Mouse (Mus musculus) kidney, postnatal 36 days (tissue): ENCODE measurements around the gene Ttc25.
"Not testable (repeated sequence)": the region's sequence is repeated elsewhere in the genome, so short reads cannot be mapped to it uniquely, and the experiment has no call there.

ENCODE experiments used
- DNase-seq, 2 experiments: peaks; one replicate each; pipeline ENCODE4 v3.0.0; 2021 to 2022; ENCODE audit warnings: mixed read lengths in 2 of 2

The Ttc25 gene

DNA sequence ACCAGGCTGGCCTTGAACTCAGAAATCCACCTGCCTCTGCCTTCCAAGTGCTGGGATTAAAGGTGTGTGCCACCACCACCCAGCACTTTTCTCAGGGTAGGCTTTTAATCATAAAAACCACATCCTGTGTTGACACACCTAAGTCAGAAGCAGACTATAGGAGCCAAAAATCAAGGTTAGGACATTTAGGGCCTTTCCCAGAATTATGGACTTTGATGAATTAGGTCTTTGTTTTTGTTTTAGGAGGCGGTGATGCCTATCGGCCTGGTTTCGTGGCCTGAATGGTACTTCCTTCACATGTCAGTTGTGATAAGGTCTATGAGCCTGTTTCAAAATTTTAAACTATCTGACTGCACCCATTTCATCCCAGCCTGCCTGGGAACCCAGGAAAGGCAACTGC lies 28.8 kb downstream of the Ttc25 start:
- DNase-seq, result no peak

DNA sequence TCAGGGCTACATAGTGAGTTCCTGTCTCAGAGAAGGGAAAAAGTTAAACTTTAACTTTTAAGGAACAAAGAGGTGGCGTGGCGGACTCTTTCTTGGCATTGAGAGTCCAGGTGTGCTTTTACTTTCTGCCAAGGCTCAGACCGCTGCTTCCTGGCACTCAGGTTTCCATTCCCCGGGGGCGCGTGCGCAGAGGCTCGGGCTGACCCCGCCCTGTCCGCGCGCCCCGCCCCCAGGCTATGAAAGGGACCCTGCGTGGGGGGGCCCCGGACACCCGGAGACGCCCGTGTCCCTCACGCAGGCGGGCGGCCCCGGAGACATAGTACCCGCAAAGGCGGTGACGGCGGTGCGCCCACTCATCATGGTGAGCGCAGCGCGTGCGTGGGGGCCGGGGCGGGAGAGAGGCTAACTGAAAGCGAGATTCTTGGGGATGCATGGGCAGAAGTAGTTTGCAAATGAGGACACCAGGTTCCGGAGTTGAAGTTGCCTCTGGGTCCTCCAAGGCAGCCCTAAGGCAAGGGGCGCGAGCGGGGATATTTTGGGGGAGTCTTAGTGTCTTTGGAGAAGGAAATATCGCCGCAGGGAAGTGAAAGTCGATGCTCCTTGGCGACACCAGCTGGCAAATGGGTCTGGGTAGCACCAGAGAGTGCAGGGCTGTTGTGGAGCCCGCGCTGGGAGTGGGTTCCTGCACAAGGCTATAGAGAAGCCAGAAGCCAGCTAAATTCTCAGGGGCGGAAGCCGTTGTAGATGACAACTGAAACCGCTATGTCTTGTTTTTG lies 29.5 kb downstream of the Ttc25 start, which contains the start of gene Cnp:
TSS of gene Cnp (plus strand) at position 197 of the 776 bp plus-strand sequence.
- peak; percentile 86 to 92 for DNase-seq

DNA sequence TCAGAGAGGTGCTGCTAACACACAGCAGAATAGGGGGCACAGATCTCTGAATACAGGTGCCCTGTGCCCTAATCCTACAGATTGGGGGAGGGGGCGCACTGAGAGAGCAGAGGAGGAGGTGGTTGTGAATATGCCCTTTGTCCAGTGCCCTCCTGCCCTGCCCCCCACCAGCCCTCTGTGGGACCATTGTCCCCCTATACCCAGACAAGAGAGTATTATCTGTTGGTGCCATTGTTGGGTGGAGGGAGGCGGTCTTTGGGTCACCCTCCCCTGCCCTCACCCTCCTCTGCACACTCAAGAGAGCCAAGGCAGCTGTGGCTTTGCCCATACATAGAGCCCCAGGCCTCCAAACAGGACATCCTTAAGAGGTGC lies 30.1 kb downstream of the Ttc25 start:
- no peak for DNase-seq

DNA sequence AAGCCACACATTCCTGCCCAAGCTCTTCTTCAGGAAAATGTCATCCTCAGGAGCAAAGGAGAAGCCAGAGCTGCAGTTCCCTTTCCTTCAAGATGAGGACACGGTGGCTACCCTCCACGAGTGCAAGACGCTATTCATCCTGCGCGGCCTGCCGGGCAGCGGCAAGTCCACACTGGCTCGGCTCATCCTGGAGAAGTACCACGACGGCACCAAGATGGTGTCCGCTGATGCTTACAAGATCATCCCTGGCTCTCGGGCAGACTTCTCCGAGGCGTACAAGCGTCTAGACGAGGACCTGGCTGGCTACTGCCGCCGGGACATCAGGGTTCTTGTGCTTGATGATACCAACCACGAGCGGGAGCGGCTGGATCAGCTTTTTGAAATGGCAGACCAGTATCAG lies 30.8 kb downstream of the Ttc25 start:
- no peak for DNase-seq

DNA sequence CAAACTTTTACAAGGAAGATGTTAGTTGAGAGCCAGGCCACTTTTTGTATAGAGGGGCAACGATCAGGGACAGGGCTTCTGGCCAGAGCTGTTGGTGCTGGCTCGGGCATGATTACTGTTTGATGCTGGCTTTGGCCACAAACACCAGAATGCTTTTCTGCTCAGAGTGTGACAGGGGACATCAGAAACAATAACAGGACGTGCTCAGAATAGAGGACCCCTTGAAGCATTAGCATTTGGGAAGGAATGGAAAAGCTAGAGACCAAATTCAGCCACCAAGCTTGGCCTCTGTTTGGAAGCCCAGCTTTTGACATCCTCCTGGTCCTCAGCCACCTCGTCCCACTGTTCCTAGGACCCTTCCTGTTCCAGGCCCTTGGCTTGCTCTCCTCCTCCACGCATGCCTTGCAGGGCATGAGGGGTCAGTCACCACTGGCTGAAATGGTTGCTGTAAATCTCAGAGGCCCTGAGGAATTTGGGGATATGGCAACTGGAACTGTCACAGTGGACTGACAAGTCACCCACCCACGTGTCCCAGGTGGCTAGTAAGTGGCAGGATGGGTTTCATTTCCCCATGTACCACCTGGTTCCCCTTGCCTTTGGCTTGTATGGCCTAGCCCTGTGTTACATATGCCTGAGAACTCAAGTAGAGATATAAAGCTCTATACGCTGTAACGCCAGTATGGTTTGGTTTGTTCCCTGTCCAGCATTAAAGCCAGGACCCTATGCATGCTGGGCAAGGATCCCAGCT lies 32.6 kb downstream of the Ttc25 start:
- no peak for DNase-seq

DNA sequence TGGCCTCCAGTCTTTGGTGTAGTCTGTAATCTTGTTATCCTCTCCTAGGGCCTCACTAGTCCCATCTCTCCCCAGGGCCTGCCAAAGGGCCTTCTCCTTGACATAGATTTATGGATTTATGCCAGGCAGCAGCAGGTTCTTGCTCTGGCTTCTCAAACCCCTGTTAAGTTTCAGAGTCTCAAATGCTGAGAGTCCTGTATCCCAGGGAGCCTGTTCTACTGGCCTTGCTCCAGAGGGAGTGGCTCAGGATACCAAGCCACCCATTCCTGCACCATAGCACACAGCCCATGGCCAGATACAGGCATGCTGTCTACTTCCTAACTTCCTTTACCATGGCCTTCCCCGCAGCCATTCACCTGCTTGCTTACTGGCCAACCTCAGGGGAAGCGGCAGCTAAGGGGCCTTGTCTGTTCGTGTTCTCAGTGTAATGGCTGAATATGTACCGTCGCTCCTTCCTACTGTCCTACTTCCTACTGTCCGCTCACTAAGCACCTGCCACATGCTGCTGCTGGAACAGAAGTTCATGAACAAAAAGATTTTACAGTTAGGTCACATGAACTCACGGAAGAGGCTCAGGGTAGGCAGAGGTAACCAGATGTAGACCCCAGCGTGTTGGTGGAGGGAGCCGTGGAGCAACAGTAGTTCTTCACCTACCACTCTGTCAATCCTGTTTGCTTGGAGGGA lies 33.9 kb downstream of the Ttc25 start:
- no peak for DNase-seq

DNA sequence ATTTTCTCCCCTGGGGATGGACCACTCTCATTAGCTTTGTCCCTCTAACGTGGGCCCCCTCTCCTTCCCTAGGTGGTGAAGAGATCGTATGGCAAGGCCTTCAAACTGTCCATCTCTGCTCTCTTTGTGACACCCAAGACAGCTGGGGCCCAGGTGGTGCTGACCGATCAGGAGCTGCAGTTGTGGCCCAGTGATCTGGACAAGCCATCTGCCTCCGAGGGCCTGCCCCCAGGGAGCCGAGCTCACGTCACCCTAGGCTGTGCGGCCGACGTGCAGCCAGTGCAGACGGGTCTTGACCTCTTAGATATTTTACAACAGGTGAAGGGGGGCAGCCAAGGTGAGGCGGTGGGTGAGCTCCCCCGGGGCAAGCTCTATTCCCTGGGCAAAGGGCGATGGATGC lies 34.9 kb downstream of the Ttc25 start:
- DNase-seq, result no peak

DNA sequence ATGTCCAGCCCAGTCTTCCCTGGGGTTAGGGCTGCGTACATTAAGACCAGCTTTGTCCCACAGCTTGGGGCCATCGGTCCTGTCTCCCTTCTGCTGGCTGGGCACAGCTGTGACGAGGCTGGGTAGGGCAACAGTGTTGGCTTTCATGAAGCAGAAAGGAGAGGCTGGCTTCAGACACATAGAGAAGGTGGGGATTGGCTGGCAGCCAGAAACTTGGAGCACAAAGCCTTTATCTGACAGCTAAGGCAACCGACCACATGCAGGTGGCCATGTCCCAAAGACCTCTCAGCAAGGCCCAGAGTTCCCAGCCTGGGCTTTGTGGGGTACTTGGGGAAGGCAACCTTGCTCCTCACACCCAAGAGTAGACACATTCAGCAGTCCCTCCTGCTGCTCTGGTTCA lies 36.3 kb downstream of the Ttc25 start:
- DNase-seq, result peak in 1 of 2 experiments; percentile 51

DNA sequence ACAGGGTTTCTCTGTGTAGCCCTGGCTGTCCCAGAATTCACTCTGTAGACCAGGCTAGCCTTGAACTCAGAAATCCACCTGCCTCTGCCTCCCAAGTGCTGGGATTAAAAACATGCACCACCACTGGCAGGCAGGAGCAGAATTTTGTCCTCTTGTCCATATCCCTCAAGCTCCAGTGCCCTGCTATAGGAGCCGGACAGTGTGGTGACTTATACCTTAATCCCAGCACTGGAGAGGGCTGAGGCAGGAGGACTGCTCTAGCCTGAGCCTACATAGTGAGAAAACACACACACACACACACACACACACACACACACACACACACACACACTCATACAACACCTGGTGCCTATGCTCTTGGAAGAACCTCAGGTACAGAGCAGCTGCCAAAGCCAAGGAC lies 37.0 kb downstream of the Ttc25 start:
- DNase-seq, result not testable (repeated sequence)

DNA sequence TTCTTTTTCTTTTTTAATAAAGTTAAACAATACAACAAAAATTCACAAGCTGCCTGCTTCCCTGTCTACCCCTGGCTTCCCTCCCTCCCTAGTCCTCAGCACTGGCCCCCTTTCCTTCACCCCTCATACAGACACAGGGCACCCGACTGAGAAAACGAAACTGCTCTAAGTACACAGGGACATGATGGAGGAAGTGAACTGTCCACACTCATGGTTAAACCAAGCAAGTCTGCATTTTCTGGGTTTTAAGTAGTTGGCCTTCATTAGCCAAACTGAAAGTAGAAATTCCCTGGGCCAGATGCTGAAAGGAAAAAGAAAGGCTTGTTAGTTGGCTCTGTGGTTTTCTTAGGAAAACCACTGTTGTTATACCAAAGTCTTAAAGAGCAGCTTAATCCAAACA lies 37.4 kb downstream of the Ttc25 start:
- DNase-seq, result no peak

DNA sequence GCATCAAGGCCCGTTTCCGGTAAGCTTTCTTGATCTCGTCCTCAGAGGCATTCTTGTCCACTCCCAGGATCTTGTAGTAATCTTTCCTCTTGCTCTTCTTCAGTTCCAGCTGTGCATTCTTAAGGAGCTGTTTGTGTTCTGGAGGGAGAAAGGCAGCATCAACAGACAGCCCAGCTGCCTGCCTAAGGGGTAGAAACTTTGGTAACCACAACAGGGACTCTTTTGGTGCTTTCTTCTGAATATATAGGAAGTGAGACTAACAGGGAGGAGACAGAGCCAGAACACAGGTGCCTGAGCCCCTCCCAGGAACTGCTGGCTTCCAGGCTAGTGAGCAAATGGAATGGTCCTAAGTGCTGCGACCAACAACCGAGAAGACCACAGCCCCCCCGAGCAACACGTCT lies 39.2 kb downstream of the Ttc25 start:
- DNase-seq, result no peak

DNA sequence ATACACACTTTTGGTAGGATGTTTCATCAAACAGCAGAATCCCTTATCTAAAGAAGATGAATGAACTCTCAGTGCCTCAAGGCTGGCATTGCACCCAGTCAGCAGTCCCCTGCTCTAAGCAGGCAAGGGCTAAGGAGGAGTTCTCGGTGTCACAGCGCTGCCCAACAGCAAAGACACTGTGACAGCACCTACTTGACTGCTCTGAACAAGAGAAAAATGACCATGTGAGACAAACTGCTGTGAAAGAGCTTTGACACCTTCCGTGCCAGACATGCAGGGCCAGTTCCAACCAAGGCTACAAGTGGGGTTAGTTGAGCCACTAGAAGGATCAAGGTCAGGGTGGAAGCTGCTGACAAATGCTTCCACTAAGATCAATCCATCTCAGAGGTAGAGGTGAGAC lies 39.7 kb downstream of the Ttc25 start:
- no peak for DNase-seq

DNA sequence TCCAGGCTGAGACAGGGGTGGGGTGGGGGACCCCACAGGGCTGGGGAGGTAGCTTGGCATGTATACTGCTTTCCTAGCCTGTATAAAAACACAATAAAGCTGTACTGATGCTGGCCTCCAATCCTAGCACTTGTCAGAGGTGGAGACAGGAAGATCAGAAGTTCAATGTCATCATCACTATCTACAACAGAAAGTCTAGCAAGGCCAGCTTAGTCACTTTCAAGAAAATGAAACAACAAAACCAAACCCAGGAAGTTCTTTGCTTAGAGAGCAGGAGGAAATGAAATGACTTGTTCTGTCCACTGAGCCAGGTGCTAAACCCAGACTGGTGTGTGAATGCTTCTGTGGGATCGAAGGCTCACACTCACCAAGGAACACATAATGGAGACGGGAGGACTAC lies 43.1 kb downstream of the Ttc25 start:
- no peak for DNase-seq

DNA sequence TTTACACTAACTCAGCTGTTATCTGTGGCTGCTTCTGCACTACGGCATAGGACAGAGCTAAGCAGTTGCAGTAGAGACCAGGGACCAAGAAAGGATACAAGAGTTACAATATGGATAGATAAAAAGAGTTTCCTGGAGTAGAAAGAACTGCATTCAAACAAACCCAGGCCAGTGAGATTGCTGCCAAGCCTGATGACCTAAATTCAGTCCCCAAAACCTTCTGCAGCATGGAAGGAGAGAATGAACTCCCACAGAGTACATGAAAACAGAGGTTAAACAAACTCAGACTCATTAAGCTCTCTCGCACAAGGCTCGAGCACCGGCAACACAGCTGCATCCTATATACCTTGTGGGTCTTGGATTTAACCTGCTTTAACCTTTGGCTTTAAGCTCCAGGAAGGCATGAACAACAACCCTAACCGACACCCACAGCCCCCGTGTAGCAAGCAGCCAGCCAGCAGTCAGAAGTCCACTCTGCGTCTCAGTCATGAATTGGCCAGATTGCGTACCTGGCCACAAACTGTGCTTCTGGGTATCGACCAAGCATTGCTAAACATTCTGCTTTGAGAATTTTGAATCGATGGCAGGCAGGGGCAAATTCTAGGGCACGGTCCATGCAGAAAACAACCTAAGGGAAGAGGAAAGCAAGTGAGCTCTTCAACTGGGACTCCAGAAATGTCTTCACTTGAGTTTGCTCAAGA lies 47.1 kb downstream of the Ttc25 start:
- no peak for DNase-seq

DNA sequence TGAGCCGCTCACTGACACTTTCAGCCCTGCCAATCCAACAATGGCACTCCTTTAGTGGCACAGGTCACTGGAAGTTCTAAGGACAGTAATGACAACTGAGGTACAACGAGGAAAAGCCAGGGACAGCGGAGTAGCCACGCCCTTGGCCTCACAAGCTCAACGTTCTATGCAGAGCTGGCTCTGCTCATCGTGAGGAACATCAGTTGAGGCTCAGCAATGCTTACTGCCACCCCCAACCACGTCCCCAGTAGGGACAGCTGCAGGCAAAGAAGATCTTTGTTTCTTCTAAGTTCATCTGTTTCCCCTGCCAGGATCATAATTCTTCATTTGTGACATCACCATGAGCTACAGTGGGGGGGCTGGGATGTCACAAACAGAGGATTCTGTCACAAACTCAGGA lies 49.2 kb downstream of the Ttc25 start:
- no peak for DNase-seq

DNA sequence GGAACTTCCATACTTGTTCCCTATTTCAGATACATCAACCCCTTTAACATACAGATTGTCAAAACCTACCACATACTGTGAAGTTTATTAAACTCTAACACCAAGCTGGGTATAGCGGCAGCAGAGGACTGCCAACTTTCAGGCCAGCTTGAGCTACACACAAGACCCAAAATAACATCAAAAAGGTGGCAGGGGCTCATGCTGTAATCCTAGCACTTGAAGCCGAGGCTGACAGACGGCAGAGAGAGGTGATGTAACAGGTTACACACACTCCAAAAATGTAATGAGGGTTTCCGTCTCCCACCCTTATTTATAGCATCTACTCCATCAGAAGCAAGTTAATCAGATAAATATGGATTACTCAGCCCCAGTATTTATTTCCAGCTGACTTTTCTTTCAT lies 50.1 kb downstream of the Ttc25 start:
- no peak for DNase-seq

DNA sequence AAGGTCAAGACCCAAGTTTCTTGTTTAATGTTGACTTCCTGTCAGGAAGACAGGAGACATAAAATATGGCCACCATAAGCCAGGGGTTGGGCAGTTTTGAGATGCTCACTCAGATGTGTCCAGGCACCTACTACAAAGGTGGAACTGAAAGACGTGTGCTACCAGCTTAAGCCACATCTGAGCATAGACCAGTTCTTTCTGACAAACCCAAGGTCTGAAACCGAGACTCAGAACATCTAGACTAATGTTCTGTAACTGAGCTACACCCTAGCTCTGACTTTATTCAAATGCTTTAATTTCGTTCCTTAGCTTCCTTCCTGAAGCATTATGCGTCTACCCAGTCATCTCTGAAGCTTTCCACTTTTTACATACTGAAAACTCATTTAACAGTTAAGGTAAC lies 52.7 kb downstream of the Ttc25 start:
- DNase-seq, result no peak

DNA sequence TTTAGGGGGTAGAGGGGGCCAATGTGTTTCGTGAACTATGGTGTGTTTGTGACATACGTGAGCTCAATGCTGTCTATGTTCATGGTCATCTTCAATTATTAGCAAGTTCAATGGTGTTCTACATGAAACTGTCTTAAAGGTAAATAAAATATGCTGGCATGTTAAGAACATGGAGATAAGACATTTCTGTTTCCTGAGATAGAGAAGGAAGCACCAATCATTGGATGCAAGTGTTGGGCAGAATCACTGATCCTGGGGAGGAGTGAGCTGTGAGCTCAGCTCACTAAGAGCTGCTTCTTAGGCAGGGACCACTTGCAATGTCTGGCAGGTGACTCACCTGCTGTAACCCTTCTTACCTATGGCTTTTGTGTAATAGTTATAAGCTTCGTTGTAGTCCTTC lies 56.0 kb downstream of the Ttc25 start:
- DNase-seq, result no peak

DNA sequence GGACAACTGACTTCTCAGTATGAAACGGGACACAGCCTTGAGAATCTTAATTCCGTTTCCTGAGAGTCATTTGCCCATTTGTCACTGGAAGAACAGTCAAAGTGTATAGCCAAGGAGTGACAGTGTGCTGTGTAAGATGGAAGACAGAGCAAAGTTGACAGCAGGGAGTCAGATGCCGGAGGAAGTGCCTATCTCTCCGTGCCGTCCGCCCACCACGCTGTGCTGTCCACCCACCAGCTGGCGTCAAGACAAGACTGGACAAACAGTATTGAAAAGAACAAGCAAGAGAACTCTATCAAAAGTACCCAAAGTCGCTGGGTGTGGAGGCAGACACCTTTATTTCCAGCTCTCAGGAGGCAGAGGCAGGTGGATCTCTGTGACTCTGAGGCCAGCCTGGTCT lies 57.7 kb downstream of the Ttc25 start:
- DNase-seq, result no peak

DNA sequence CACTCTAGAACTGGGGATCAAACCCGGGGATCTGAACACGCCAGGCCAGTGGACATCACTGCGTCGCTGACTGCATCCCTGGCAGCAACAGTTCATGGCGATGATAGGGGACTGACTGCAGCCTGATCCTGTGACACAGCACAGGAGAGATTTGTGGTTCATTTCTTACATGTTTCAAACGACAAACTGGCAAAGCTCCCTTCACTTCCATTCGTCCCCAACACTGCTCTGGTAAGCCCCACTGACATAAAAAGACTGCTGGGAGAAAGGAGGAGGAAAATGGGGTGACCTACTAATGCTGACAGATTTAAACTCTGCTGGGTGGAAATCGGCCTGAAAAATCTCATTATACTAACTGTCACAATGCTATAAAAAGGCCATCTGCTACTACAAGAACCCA lies 58.4 kb downstream of the Ttc25 start:
- no peak for DNase-seq

DNA sequence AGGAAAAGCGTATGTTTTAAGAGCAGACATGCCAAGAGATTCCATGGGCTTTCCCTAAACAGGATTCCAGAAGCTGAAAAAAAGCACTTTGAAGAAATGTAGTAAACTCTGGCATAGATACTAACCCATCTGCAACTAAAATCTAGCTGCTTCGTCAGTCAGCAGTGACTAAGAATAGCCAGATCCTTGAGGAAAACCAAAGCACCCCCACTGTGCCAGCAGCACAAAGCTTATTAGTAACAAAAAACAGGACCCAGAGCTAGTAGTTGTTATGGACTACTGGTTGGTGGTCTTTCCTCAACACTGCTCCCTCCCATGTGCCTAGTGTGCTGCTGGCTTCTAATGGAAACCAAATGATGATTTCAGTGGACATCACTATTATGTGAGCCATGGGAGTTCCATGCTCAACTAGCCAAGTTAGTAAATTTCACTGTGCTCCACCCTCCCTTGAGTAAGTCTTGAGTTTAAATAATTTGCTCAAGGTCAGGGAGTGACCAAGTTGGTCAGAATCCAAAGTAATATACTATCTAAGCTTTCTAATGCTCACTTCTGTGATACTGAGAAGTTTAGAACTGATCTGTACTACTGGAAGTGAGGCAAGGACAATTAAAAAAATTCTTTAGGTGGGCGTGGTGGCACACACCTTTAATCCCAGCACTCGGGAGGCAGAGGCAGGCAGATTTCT lies 59.1 kb downstream of the Ttc25 start:
- no peak for DNase-seq

DNA sequence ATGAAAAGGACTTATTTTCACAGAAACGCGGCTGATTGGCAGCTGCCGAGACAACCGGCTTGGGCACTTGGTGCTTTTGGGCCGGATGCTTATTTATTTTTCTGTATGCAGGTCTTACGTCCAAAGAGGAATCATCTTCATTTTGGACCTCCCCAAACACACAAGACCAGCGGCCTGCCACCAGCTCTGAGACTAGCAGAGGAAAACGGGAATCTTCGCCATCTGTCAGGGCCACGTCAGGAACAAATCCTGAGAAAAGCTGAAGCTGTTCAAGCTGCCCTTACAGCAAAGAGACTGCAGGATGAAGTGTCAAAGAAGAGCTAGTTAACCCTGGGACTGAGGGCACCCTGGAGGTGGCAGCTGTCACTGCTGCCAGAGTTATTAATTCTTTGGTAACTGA lies 60.0 kb downstream of the Ttc25 start:
- DNase-seq, result no peak

DNA sequence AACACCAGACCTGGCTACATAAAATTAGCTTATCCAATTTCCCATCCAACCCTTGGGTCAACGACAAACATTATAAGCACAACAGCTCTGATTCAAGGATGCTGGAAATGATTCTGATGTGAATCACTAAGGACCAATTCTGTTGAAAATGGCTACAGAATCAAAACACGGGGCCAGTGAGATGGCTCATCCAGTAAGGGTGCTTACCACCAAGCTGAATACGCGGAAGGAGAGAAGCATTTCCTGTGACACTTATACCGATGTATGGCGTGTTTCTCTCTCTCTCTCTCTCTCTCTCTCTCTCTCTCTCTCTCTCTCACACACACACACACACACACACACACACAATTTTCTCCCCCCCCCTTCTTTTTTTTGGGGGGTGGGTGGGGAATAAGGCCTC lies 61.7 kb downstream of the Ttc25 start:
- DNase-seq, result no peak
